ENCODE assay signal across 20 mouse cellular contexts in the genomic region with DNA sequence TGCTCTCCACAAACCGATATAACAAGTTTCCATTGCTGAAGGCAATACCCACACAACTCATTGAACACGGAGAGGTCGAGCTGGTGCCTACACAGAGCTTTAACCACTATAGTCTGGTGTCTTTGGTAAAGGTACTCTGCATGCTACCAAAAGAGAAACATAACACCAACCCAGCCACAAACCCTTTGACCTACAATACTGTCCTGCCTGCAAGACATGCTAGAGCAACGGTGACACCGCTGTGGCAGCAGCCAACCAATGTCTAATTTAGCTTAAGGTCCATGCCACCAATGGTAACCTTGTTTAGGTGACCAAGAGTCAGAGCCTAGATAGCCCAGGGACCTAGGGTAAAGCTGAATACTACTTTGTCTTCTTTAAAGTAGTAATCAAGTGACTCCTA. TPM values are rescaled to one million over a fixed set of nuclear protein-coding genes. Genes with fewer than 3 reads are reported as not detected.
DNase-seq lines count a peak whose midpoint lies in the region; ATAC-seq lines count a peak whose summit lies in the region.
"Had no signal": no experiment of that assay in that cellular context is flagged by ENCODE, and none has a peak within 500 bp of the region (broad histone marks: within the 10 kb centered on the region; RNA-seq: fewer than 3 reads in every experiment).

No protein-coding gene starts in this region.

- ATAC-seq in megakaryocyte-erythroid progenitor cell, adult 5-6 weeks (replicated peaks; ENCODE audit: low FRiP score, low TSS enrichment, poor library complexity, severe bottlenecking): no peak
- ATAC-seq: forebrain, embryonic 13.5 days; forebrain, embryonic 15.5 days had no signal

- DNase-seq in heart, adult 11 months: peak; percentile 65
- no peak for DNase-seq in heart, adult 18-20 months
- peak; percentile 3 for DNase-seq in heart, postnatal 4 days
- no peak for DNase-seq in heart, adult 9 months (ENCODE audit: low spot score in 2 of 2)
- DNase-seq in urinary bladder, postnatal 14 days (ENCODE audit: low spot score): peak; percentile 1
- DNase-seq in urinary bladder, adult 18-20 months (ENCODE audit: low spot score in 2 of 2): no peak
- DNase-seq: adrenal gland, adult 8-10 months; adrenal gland, postnatal 14 days; adrenal gland, postnatal 36 days; cerebellum, adult 11-12 months; cerebellum, adult 2 months; cerebellum, adult 9-10 months; cerebellum, postnatal 10 days; cerebellum, postnatal 25 days had no signal

RNA-seq across cellular contexts. Expression of gene Siglec1, which starts 7.0 kb away (rescaled TPM):
- total RNA-seq in heart, adult 18-20 months (2021): 1 to 10 TPM; 1.9 to 6.5 TPM
- under 1 TPM; 0.52 to 0.79 TPM for total RNA-seq in heart, postnatal 4 days (2021)
- 0.22 and 0.48 TPM in 2 replicates for total RNA-seq in megakaryocyte-erythroid progenitor cell, adult 5-6 weeks (2014; fragmentation: Nextera tagmentation)
- total RNA-seq in megakaryocyte-erythroid progenitor cell, adult 5-6 weeks (2017): not detected in 2 replicates

RNA-seq across cellular contexts. Expression of gene Adam33, which starts 30.0 kb away (rescaled TPM):
- 1 to 10 TPM; 1.3 to 1.9 TPM for total RNA-seq in heart, adult 18-20 months (2021)
- total RNA-seq in heart, postnatal 4 days (2021): 1 to 10 TPM; 2.4 to 3.2 TPM
- total RNA-seq in megakaryocyte-erythroid progenitor cell, adult 5-6 weeks (2014; fragmentation: Nextera tagmentation): 0.76 TPM in 1 of 2 replicates, not detected in the other
- total RNA-seq in megakaryocyte-erythroid progenitor cell, adult 5-6 weeks (2017): not detected in 2 replicates

RNA-seq across cellular contexts. Expression of gene Hspa12b, which starts 33.5 kb away (rescaled TPM):
- 10 to 100 TPM; 30.6 to 30.7 TPM for total RNA-seq in heart, adult 18-20 months (2021)
- 10 to 100 TPM; 40.3 to 40.6 TPM for total RNA-seq in heart, postnatal 4 days (2021)
- total RNA-seq in megakaryocyte-erythroid progenitor cell, adult 5-6 weeks (2014; fragmentation: Nextera tagmentation): 0.44 and 3.9 TPM in 2 replicates
- total RNA-seq in megakaryocyte-erythroid progenitor cell, adult 5-6 weeks (2017): 1.3 TPM in 1 of 2 replicates, not detected in the other

RNA-seq across cellular contexts. Expression of gene Gm11037, which starts 39.7 kb away (rescaled TPM):
- not detected for total RNA-seq in heart, adult 18-20 months (2021)
- total RNA-seq in heart, postnatal 4 days (2021): not detected
- total RNA-seq in megakaryocyte-erythroid progenitor cell, adult 5-6 weeks (2014; fragmentation: Nextera tagmentation): not detected in 2 replicates
- not detected in 2 replicates for total RNA-seq in megakaryocyte-erythroid progenitor cell, adult 5-6 weeks (2017)
- total RNA-seq: adrenal gland, adult 18-20 months; adrenal gland, adult 8-10 months; adrenal gland, postnatal 14 days; adrenal gland, postnatal 36 days; ES-E14; MEL had no signal

RNA-seq across cellular contexts. Expression of gene Gfra4, which starts 50.7 kb away (rescaled TPM):
- total RNA-seq in heart, adult 18-20 months (2021): 10 to 100 TPM in 1 of 2 experiments, 1 to 10 TPM in 1; 6.2 to 10.2 TPM
- 1 to 10 TPM; 4.1 to 4.5 TPM for total RNA-seq in heart, postnatal 4 days (2021)
- total RNA-seq in megakaryocyte-erythroid progenitor cell, adult 5-6 weeks (2014; fragmentation: Nextera tagmentation): not detected in 2 replicates
- not detected in 2 replicates for total RNA-seq in megakaryocyte-erythroid progenitor cell, adult 5-6 weeks (2017)
- total RNA-seq: MEL had no signal

Comparison
In these comparisons a context has a peak if more than half of its experiments do, and no peak if none do; other contexts are left out.
1. DNase-seq: peak in heart, adult 11 months (single experiment), heart, postnatal 4 days (single experiment) and urinary bladder, postnatal 14 days (single experiment); none in heart, adult 18-20 months (0 of 2), heart, adult 9 months (0 of 2) and urinary bladder, adult 18-20 months (0 of 2).
2. RNA of gene Hspa12b, which starts 33.5 kb away (total RNA-seq): 40.3 to 40.6 TPM in heart, postnatal 4 days and 30.6 to 30.7 TPM in heart, adult 18-20 months; 0.44 to 3.9 TPM in megakaryocyte-erythroid progenitor cell, adult 5-6 weeks; every median in the first group is over 4 times any median in the second.